Mouse (Mus musculus): ENCODE measurements around the gene H2-Q7.
"Not testable (repeated sequence)": the region's sequence is repeated elsewhere in the genome, so short reads cannot be mapped to it uniquely, and the experiment has no call there.

Gene H2-Q7

GRCm38 (mm10) chr17:35437386-35437936 is 1.5 kb upstream of the H2-Q7 start:
- peak in 1 of 2 experiments; percentile 9 for DNase-seq

- DNase-seq: peak in 1 of 2 experiments; percentile 2
These were observed 560 bp upstream of the H2-Q7 start for GRCm38 (mm10) chr17:35438395-35438794.

- DNase-seq: peak; percentile 26 to 37
These were observed 366 bp downstream of the H2-Q7 start for GRCm38 (mm10) chr17:35439295-35439747.

- peak in 1 of 2 experiments; percentile 20 for DNase-seq
These were observed 1.1 kb downstream of the H2-Q7 start for GRCm38 (mm10) chr17:35439925-35440645.

GRCm38 (mm10) chr17:35442376-35442775 is 3.4 kb downstream of the H2-Q7 start:
- DNase-seq: peak in 1 of 2 experiments; percentile 19

GRCm38 (mm10) chr17:35444510-35444909 is 5.6 kb downstream of the H2-Q7 start:
- DNase-seq: not testable (repeated sequence)

GRCm38 (mm10) chr17:35458247-35458646 is 19.3 kb downstream of the H2-Q7 start:
- DNase-seq: not testable (repeated sequence)

GRCm38 (mm10) chr17:35460513-35461341 is 21.8 kb downstream of the H2-Q7 start:
- DNase-seq: not testable (repeated sequence)

GRCm38 (mm10) chr17:35465651-35466050 is 26.7 kb downstream of the H2-Q7 start:
- DNase-seq: peak in 1 of 2 experiments; percentile 13

GRCm38 (mm10) chr17:35468936-35469335 is 30.0 kb downstream of the H2-Q7 start:
- peak in 1 of 2 experiments; percentile 6 for DNase-seq

- DNase-seq: no peak
These were observed 31.1 kb downstream of the H2-Q7 start, which contains the start of gene H2-Q10 for GRCm38 (mm10) chr17:35469842-35470751. TSS of gene H2-Q10 (plus strand) at chr17:35470089.

GRCm38 (mm10) chr17:35484066-35484465 is 45.1 kb downstream of the H2-Q7 start:
- peak; percentile 43 to 69 for DNase-seq

GRCm38 (mm10) chr17:35485702-35486101 is 46.7 kb downstream of the H2-Q7 start:
- no peak for DNase-seq

GRCm38 (mm10) chr17:35486726-35487125 is 47.8 kb downstream of the H2-Q7 start:
- DNase-seq: no peak

- DNase-seq: no peak
These were observed 49.1 kb downstream of the H2-Q7 start for GRCm38 (mm10) chr17:35488041-35488440.

GRCm38 (mm10) chr17:35490320-35490719 is 51.4 kb downstream of the H2-Q7 start:
- no peak for DNase-seq
